Mouse (Mus musculus): ENCODE measurements around the gene Cyp2w1. TPM values are rescaled to one million over a fixed set of nuclear protein-coding genes. Genes with fewer than 3 reads are reported as not detected.
"Not testable (repeated sequence)": the region's sequence is repeated elsewhere in the genome, so short reads cannot be mapped to it uniquely, and the experiment has no call there.

Cyp2w1 gene
- total and polyA plus RNA-seq, 2 experiments from 2014 or later, result not detected

- H3K9ac ChIP-seq (replicated peaks; ENCODE audit: low read length, poor library complexity, severe bottlenecking); H3K27me3 ChIP-seq (ENCODE audit: insufficient read depth, low read length); ATAC-seq (ENCODE audit: low FRiP score); DNase-seq (ENCODE audit: low spot score); H3K4me2 ChIP-seq (ENCODE audit: low read depth, low read length, poor library complexity, severe bottlenecking); H3K4me1 ChIP-seq (ENCODE audit: insufficient read depth, low read length); H3K4me3 ChIP-seq (ENCODE audit: low read depth, low read length); H3K9me3 ChIP-seq (ENCODE audit: low read length); H3K27ac ChIP-seq (ENCODE audit: low read depth, low read length): not testable (repeated sequence)
- H3K36me3 ChIP-seq (ENCODE audit: insufficient read depth, low read length), result peaks cover 41% of the 10 kb centered on the region
- WGBS, result 90% methylated on average over 10 of the region's 10 CpGs
- TF ChIP-seq CTCF (IDR thresholded peaks at IDR 0.05), result peak; percentile 27; the same call in 1 of the 2 replicates
These were observed 18.0 kb upstream of the Cyp2w1 start for GRCm38 (mm10) chr5:139334394-139334793.

GRCm38 (mm10) chr5:139335634-139336033 is 16.8 kb upstream of the Cyp2w1 start:
- no peak for DNase-seq (ENCODE audit: low spot score)
- TF ChIP-seq CTCF (IDR thresholded peaks at IDR 0.05), result no peak
- peak; percentile 36; the same call in 1 of the 2 replicates for ATAC-seq (ENCODE audit: low FRiP score)
- Histone ChIP-seq H3K27ac (ENCODE audit: low read depth, low read length) (no peak overlapping the region), H3K4me3 (ENCODE audit: low read depth, low read length) (no peak overlapping the region), H3K36me3 (ENCODE audit: insufficient read depth, low read length) (peaks cover 53% of the 10 kb centered on the region), H3K9ac (replicated peaks; ENCODE audit: low read length, poor library complexity, severe bottlenecking) (no peak overlapping the region), H3K27me3 (ENCODE audit: insufficient read depth, low read length) (no peaks in the 10 kb centered on the region), H3K4me1 (ENCODE audit: insufficient read depth, low read length) (no peaks in the 10 kb centered on the region), H3K9me3 (ENCODE audit: low read length) (no peaks in the 10 kb centered on the region), H3K4me2 (ENCODE audit: low read depth, low read length, poor library complexity, severe bottlenecking) (no peak overlapping the region)
- 96% methylated on average over 4 of the region's 4 CpGs for WGBS

GRCm38 (mm10) chr5:139337826-139338370 is 14.5 kb upstream of the Cyp2w1 start:
- no peak for TF ChIP-seq CTCF (IDR thresholded peaks at IDR 0.05)
- Histone ChIP-seq H3K36me3 (ENCODE audit: insufficient read depth, low read length) (peaks cover 67% of the 10 kb centered on the region), H3K4me3 (ENCODE audit: low read depth, low read length) (no peak overlapping the region), H3K4me2 (ENCODE audit: low read depth, low read length, poor library complexity, severe bottlenecking) (no peak overlapping the region), H3K4me1 (ENCODE audit: insufficient read depth, low read length) (no peaks in the 10 kb centered on the region), H3K9ac (replicated peaks; ENCODE audit: low read length, poor library complexity, severe bottlenecking) (no peak overlapping the region), H3K27ac (ENCODE audit: low read depth, low read length) (no peak overlapping the region), H3K9me3 (ENCODE audit: low read length) (no peaks in the 10 kb centered on the region), H3K27me3 (ENCODE audit: insufficient read depth, low read length) (no peaks in the 10 kb centered on the region)
- 82% methylated on average over 13 of the region's 13 CpGs for WGBS
- ATAC-seq (ENCODE audit: low FRiP score), result no peak
- no peak for DNase-seq (ENCODE audit: low spot score)

- H3K9me3 ChIP-seq (ENCODE audit: low read length), result no peaks in the 10 kb centered on the region
- H3K4me2 ChIP-seq (ENCODE audit: low read depth, low read length, poor library complexity, severe bottlenecking), result no peak overlapping the region
- no peak overlapping the region for H3K27ac ChIP-seq (ENCODE audit: low read depth, low read length)
- H3K4me1 ChIP-seq (ENCODE audit: insufficient read depth, low read length), result no peaks in the 10 kb centered on the region
- TF ChIP-seq CTCF (IDR thresholded peaks at IDR 0.05), result no peak
- peaks cover 67% of the 10 kb centered on the region for H3K36me3 ChIP-seq (ENCODE audit: insufficient read depth, low read length)
- WGBS, result 90% methylated on average over 3 of the region's 3 CpGs
- no peaks in the 10 kb centered on the region for H3K27me3 ChIP-seq (ENCODE audit: insufficient read depth, low read length)
- ATAC-seq (ENCODE audit: low FRiP score) (no peak), DNase-seq (ENCODE audit: low spot score) (no peak)
- H3K9ac ChIP-seq (replicated peaks; ENCODE audit: low read length, poor library complexity, severe bottlenecking), result no peak overlapping the region
- H3K4me3 ChIP-seq (ENCODE audit: low read depth, low read length), result no peak overlapping the region
These were observed 14.0 kb upstream of the Cyp2w1 start for GRCm38 (mm10) chr5:139338403-139338802.

- no peak overlapping the region for H3K9ac ChIP-seq (replicated peaks; ENCODE audit: low read length, poor library complexity, severe bottlenecking)
- no peak overlapping the region for H3K4me2 ChIP-seq (ENCODE audit: low read depth, low read length, poor library complexity, severe bottlenecking)
- DNase-seq (ENCODE audit: low spot score), result no peak
- no peak for TF ChIP-seq CTCF (IDR thresholded peaks at IDR 0.05)
- H3K4me1 ChIP-seq (ENCODE audit: insufficient read depth, low read length), result peaks cover 2% of the 10 kb centered on the region; the same call in 1 of the 2 replicates
- no peaks in the 10 kb centered on the region for H3K9me3 ChIP-seq (ENCODE audit: low read length)
- no peak for ATAC-seq (ENCODE audit: low FRiP score)
- no peak overlapping the region for H3K27ac ChIP-seq (ENCODE audit: low read depth, low read length)
- 81% methylated on average over 11 of the region's 11 CpGs for WGBS
- no peak overlapping the region for H3K4me3 ChIP-seq (ENCODE audit: low read depth, low read length)
- H3K36me3 ChIP-seq (ENCODE audit: insufficient read depth, low read length), result peaks cover 67% of the 10 kb centered on the region
- H3K27me3 ChIP-seq (ENCODE audit: insufficient read depth, low read length), result no peaks in the 10 kb centered on the region
These were observed 13.5 kb upstream of the Cyp2w1 start for GRCm38 (mm10) chr5:139338891-139339290.

- Histone ChIP-seq H3K27ac (ENCODE audit: low read depth, low read length) (peak overlapping the region; percentile 69), H3K4me3 (ENCODE audit: low read depth, low read length) (peak overlapping the region; percentile 79), H3K36me3 (ENCODE audit: insufficient read depth, low read length) (peaks cover 28% of the 10 kb centered on the region), H3K9me3 (ENCODE audit: low read length) (no peaks in the 10 kb centered on the region), H3K9ac (replicated peaks; ENCODE audit: low read length, poor library complexity, severe bottlenecking) (peak overlapping the region; percentile 93), H3K27me3 (ENCODE audit: insufficient read depth, low read length) (no peaks in the 10 kb centered on the region), H3K4me1 (ENCODE audit: insufficient read depth, low read length) (peaks cover 2% of the 10 kb centered on the region; the same call in 1 of the 2 replicates), H3K4me2 (ENCODE audit: low read depth, low read length, poor library complexity, severe bottlenecking) (peak overlapping the region; percentile 89)
- peak; percentile 78 for ATAC-seq (ENCODE audit: low FRiP score)
- peak; percentile 85 for TF ChIP-seq CTCF (IDR thresholded peaks at IDR 0.05)
- peak; percentile 87 for DNase-seq (ENCODE audit: low spot score)
- WGBS, result 6% methylated on average over 12 of the region's 12 CpGs
These were observed 8.3 kb upstream of the Cyp2w1 start for GRCm38 (mm10) chr5:139344021-139344686.

All from midbrain, postnatal 0 days (tissue).